Mouse (Mus musculus) urinary bladder, postnatal 4 days (tissue): ENCODE measurements around the gene Lrrc7.

Source experiments
- DNase-seq, 2 experiments: peaks; one replicate each; pipeline ENCODE4 v3.0.0; 2021 to 2022; ENCODE audit warnings: low spot score in 2 of 2

The Lrrc7 gene

GRCm38 (mm10) chr3:158561987-158562360 lies at the start of gene Lrrc7:
Gene Lrrc7, minus strand, starts transcription at chr3:158562221.
- DNase-seq, result peak in 1 of 2 experiments; percentile 25

GRCm38 (mm10) chr3:158607065-158607464 lies 45.0 kb upstream of the Lrrc7 start:
- DNase-seq, result no peak

- DNase-seq, result no peak
Measured at GRCm38 (mm10) chr3:158605274-158605673, 43.3 kb upstream of the Lrrc7 start.

- no peak for DNase-seq
Measured at GRCm38 (mm10) chr3:158561256-158561986, 600 bp downstream of the Lrrc7 start.

- no peak for DNase-seq
Measured at GRCm38 (mm10) chr3:158560891-158561255, 1.1 kb downstream of the Lrrc7 start.

GRCm38 (mm10) chr3:158559691-158560650 lies 2.0 kb downstream of the Lrrc7 start:
- no peak for DNase-seq

GRCm38 (mm10) chr3:158559131-158559658 lies 2.8 kb downstream of the Lrrc7 start:
- no peak for DNase-seq

GRCm38 (mm10) chr3:158558631-158559030 lies 3.4 kb downstream of the Lrrc7 start:
- no peak for DNase-seq

GRCm38 (mm10) chr3:158554280-158554679 lies 7.7 kb downstream of the Lrrc7 start:
- no peak for DNase-seq

- DNase-seq, result no peak
Measured at GRCm38 (mm10) chr3:158552105-158552504, 9.9 kb downstream of the Lrrc7 start.

- no peak for DNase-seq
Measured at GRCm38 (mm10) chr3:158543481-158543880, 18.5 kb downstream of the Lrrc7 start.

- DNase-seq, result no peak
Measured at GRCm38 (mm10) chr3:158532859-158533258, 29.2 kb downstream of the Lrrc7 start.

GRCm38 (mm10) chr3:158528471-158528870 lies 33.5 kb downstream of the Lrrc7 start:
- DNase-seq, result no peak

GRCm38 (mm10) chr3:158493730-158494129 lies 68.3 kb downstream of the Lrrc7 start:
- DNase-seq, result no peak

- no peak for DNase-seq
Measured at GRCm38 (mm10) chr3:158479677-158480076, 82.3 kb downstream of the Lrrc7 start.

- no peak for DNase-seq
Measured at GRCm38 (mm10) chr3:158400600-158400999, 161.4 kb downstream of the Lrrc7 start.

GRCm38 (mm10) chr3:158391534-158391933 lies 170.5 kb downstream of the Lrrc7 start:
- DNase-seq, result no peak

- DNase-seq, result no peak
Measured at GRCm38 (mm10) chr3:158388076-158388454, 174.0 kb downstream of the Lrrc7 start.

- DNase-seq, result no peak
Measured at GRCm38 (mm10) chr3:158387413-158388075, 174.5 kb downstream of the Lrrc7 start.

GRCm38 (mm10) chr3:158386848-158387247 lies 175.2 kb downstream of the Lrrc7 start:
- DNase-seq, result no peak

GRCm38 (mm10) chr3:158375885-158376284 lies 186.1 kb downstream of the Lrrc7 start:
- no peak for DNase-seq

- no peak for DNase-seq
Measured at GRCm38 (mm10) chr3:158369169-158369568, 192.9 kb downstream of the Lrrc7 start.
